Mouse (Mus musculus) urinary bladder, postnatal 14 days (tissue): ENCODE measurements at regions not wholly inside any gene's neighbourhood (a gene's known extent, or its start where the extent isn't known, plus 50 kb on each side); places are given as distances from the start of the nearest gene placed in this dataset.
"Not testable (repeated sequence)": the region's sequence is repeated elsewhere in the genome, so short reads cannot be mapped to it uniquely, and the experiment has no call there.

Experiments
- DNase-seq: peaks from one replicate; pipeline ENCODE4 v3.0.0; 2021; ENCODE audit warnings: low spot score

- DNase-seq = no peak
Observed at GRCm38 (mm10) chr4:6600766-6601367, 1638.0 kb downstream of the Car8 start.

GRCm38 (mm10) chr4:6596321-6596720 is 1642.5 kb downstream of the Car8 start:
- DNase-seq = no peak

- not testable (repeated sequence) for DNase-seq
Observed at GRCm38 (mm10) chr4:6592890-6593289, 1646.0 kb downstream of the Car8 start.

GRCm38 (mm10) chr4:6561604-6562357 is 1677.1 kb downstream of the Car8 start:
- DNase-seq = peak; percentile 31

GRCm38 (mm10) chr4:6539626-6540025 is 1699.2 kb downstream of the Car8 start:
- DNase-seq = no peak

- DNase-seq = no peak
Observed at GRCm38 (mm10) chr4:6532441-6532840, 1706.4 kb downstream of the Car8 start.

GRCm38 (mm10) chr4:6517626-6518025 is 1721.2 kb downstream of the Car8 start:
- no peak for DNase-seq

GRCm38 (mm10) chr4:6514823-6515222 is 1721.7 kb upstream of the Impad1 start:
- peak; percentile 61 for DNase-seq

- DNase-seq = no peak
Observed at GRCm38 (mm10) chr4:6513635-6514034, 1720.5 kb upstream of the Impad1 start.

GRCm38 (mm10) chr4:6512749-6513364 is 1719.7 kb upstream of the Impad1 start:
- peak; percentile 86 for DNase-seq

- DNase-seq = no peak
Observed at GRCm38 (mm10) chr4:6508091-6508490, 1714.9 kb upstream of the Impad1 start.
